Mouse (Mus musculus) effector memory CD4-positive, alpha-beta T cell, adult 7 months (primary cell): ENCODE measurements around the gene Aqp11. TPM values are rescaled to one million over a fixed set of nuclear protein-coding genes. Genes with fewer than 3 reads are reported as not detected.

Source experiments
- polyA plus RNA-seq: library from polyadenylated mRNA; unstranded; fragments of 100-300 nt; shearing (Covaris generic); gene quantifications from one replicate; pipeline ENCODE4 v1.2.1, GENCODE M21; 2017

Gene Aqp11
- polyA plus RNA-seq = 0.28 TPM

DNA sequence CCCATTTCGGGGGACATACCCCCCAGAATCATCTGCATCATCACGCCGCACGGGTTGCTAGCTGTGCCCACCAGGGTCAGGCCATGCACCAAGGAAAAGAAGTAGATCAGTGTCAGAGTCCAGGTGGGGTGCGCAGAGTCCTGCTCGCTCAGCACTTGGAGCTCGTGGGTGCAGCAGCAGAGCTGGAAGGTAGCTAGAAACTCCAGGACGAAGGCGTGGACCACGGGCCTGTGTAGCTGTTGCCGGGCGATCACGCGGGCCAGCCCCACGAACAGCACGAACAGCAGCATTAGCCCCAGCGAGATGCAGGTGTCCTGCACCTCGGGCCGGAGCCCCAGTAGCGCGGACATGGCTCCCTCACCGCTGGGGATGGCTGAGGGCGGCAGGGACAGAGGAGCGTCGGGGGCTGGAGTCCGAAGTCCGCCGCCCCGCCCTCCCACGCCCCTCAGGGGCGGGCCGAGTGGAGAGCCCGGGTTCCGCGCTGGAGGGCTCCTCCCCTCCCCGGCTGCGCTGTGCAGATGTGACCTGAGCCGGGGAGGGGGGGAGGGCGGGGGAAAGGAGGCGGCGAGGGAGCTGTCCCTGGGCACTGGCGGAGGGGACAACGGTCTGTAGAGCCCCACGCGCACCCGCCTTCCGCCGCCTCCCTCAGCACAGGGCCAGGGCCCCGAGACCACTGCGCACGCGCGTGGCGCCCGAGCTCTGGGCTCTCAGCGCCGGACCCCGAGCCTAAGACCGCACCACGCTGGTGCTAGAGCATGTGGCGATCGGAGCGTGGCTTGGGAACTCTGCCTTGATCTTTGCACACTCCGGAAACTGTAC, at the start of gene Aqp11:
Gene Aqp11, minus strand, starts transcription at position 652 of the 819 bp plus-strand sequence.

DNA sequence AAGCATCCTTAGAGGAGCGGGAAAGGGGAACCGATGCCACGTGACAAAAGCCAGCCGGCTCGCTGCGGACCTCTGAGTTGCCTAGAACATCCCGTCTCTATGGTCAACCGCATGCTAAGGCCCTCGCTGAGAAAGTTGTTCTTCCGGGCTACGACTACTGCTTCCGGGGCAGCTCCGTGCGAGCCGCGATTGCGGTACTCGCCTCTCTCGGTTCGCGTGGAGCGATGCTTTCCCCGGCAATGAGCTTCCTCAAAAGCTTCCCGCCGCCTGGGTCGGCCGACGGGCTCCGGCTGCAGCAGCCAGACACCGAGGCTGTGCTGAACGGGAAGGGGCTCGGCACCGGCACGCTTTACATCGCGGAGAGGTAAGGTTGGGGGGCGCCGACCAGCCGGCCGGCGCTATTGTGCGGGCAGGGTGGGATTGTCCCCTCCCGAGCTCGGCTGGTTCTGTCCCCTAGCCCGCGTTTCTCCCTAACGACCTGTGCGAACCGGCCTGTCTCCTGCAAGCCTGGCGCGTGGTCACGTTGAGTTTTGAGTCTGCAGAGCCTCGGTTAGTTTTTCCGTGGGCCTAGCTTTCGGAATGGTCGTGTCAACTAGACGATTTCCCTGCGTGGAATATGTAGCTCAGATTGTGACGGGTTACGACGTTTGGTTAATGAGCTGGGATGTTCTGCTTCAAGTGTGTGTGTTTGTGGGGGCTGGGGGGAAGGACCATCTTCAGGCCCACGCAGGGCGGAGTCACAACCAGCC, 41.4 kb downstream of the Aqp11 start, which contains the start of gene Clns1a:
Gene Clns1a, plus strand, starts transcription at position 129 of the 749 bp plus-strand sequence.

Other genes starting within 250 kb of the Aqp11 start
- gene Aamdc, start 158.8 kb downstream of the Aqp11 start, polyA plus RNA-seq = 15.2 TPM
- gene Rsf1, start 158.4 kb downstream of the Aqp11 start, polyA plus RNA-seq = 44.6 TPM
- gene Clns1a, start 41.7 kb downstream of the Aqp11 start, polyA plus RNA-seq = 67.9 TPM
- 3.5 TPM for gene Pak1, start 50.3 kb upstream of the Aqp11 start, polyA plus RNA-seq
- gene Gdpd4, start 181.7 kb upstream of the Aqp11 start, polyA plus RNA-seq = not detected